Mouse (Mus musculus) megakaryocyte-erythroid progenitor cell, adult 5-6 weeks (primary cell): Measurements from ENCODE around the gene Smtn. TPM values are rescaled to one million over a fixed set of nuclear protein-coding genes. Genes with fewer than 3 reads are reported as not detected.

Source experiments
- ATAC-seq: replicated peaks from 2 replicates; pipeline ENCODE4 v1.8.0; 2016; ENCODE audit warnings: mild to moderate bottlenecking, inconsistent platforms; ENCODE audit not compliant: severe bottlenecking, poor library complexity, low FRiP score, low TSS enrichment
- total RNA-seq, 2 experiments: library from RNA; stranded (forward) in 1 of 2; stranded (reverse) in 1 of 2; fragments of 200-1000, 215-1000 nt in 1 of 2; fragments of >200 nt in 1 of 2; fragmentation: Nextera tagmentation in 1 of 2; gene quantifications; 2 replicates each; pipeline ENCODE4 v1.2.3; 2014 to 2017

Smtn gene
- total RNA-seq, 2 experiments from 2014 or later, result 1.3 to 4.1 TPM

DNA sequence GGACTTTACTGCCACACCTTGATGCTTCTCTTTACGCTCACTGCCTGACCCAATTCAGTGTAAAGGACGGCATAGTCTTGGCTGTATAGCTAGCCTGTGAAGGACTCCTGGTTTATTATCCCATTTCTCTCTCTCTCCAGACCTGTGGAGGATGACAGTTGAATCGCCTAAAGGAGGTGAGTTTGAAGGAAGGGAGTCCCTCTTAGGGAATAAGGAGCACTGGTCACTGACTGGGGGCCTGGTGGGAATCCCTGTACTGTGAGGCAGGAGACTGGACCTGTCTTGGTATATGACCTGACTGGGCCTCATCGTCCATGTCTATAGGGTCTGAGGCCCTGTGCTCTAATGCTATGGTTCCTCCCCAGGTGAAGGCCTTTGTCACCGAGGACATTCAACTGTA lies 24.3 kb downstream of the Smtn start:
- no peak for ATAC-seq

DNA sequence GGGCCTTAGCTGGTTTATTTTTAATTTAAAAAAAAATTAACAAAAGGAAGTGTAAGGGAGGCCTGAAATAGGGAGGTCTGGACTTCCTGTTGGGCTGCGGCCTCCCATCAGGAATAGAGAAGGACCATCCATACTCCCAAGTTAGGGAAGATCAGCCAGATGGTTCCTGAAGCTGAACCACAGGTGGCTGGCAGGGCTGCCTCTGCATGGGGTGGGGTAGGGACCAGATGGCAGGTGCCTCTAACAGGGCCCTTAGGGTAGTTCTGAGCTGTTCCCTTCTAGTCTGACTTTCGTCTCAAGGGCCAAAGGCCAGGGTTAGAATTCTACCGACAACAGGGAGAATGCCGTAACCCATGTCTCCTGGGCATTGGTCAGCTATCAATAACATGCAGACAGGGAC lies 24.8 kb downstream of the Smtn start:
- ATAC-seq, result no peak

DNA sequence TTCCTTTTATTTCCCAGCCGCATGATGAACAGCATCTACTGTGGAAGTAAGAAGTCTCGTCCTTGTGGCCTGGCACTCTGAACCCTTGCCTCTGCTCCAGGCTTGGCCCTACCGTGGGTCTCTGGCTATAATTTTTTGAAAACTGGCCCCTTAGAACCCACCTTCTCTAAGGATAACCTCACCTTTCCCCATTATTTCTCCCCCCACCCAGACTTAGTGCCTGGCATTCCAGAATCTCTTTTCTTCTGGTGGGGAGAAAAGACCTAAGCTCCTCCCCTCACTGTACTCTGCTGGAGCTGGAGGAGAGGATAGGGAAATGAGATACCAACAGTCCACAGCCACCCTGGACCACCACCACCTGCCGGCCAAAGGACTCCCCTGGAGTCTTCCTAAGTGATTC lies 25.2 kb downstream of the Smtn start:
- no peak for ATAC-seq

DNA sequence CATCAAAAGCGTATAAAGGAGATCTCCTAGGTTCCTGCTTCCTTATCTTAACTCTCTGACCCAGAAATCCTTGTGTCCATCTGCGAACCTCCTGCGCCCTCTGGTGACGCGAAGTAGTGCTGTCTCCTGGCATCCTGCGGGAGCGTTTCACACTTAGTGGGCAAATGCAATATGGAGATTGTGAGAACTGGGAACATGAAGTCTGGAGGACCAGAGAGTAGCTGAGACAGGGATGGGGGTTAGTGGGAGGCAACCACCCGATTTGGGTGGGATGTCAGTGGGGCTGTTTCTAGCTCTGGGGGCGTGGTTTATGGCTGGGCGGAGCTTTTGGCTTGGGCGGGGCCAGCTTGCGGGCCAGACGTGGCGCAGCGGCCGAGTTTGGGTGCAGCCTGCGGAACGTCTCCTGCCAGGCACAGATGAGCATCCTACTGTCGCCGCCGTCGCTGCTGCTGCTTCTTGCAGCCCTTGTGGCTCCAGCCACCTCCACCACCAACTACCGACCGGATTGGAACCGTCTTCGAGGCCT lies 25.8 kb downstream of the Smtn start, which contains the start of gene Selenom:
Gene Selenom, plus strand, starts transcription at position 156 of the 526 bp plus-strand sequence.
- ATAC-seq, result peak; percentile 88

DNA sequence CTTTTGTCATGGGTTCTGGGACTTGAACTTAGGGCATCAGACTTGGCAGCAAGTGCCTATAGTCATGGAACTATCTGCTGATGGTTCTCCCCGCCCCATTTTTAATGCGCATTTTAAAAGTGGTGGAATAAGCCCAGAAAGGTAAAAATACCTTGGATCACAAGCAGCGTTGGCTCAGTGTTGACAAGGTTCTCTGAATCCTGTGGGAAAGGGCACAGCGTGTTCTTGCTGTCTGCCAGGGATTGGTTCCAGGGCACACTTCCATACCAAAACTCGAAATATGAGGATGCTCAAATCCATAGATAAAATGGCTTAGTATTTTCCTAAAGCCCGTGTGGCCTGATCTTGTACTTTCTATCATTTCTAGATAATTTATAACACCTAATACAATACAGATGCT lies 27.1 kb downstream of the Smtn start:
- ATAC-seq, result no peak

DNA sequence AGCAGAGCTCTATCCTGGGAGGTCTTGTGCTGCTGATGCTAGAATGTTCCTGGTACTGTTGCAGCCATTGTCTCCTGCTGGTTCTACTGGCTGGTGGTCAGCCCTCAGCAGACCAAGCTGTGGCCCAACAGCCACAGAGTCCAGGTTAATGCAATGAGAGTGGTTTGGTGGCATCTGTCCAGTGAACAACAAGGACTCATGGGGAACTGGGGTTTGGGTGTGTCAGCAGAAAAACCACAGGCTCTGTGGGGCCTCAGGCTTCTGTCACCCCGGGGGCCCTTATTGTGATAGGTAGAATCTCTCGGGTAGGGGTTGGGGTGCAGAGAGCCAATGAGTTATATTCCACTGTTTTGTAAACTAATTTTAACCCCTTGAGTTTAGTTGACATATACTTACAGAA lies 30.1 kb downstream of the Smtn start:
- ATAC-seq, result no peak

DNA sequence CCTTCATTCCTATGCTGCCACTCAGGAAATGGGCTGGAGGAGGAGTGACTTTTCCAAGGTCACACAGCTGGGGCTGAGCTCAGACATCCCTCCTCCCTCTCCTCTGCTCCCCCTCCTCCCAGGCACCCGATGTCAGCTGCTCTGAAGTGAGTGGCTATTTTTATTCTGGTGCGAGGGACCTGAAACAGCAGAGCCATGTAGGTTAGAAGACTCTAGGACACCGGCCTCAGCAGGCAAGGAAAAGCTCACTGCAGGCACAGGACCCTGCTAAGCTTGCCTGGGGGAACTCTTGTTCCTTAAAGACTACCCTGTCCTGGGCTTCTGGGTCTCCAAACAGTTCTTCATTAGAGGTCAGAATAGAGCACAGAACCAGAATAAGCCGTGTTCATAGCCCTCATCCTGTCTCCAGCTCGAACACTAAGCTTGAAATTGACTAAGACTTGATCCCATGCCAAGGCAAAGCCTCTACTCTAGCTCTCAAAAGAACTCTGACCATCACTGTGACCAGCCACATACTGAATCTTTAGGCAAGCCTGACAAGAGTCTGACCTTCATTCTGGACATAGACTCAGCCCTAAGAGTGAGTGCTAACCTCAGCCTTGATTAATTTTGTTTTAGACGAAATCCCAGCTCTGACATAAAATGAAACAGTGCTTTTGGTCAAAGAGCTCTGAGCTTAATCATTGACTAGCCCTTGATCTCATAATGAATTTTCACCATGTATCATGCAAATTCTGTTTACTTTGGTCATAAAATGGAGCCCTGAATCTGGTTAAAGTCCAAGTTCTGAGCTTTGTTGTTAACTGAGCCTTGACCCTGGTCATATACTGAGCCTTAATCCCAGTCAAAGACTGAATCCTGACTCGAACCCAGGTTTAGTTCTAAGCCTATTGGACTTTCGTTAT lies 31.0 kb downstream of the Smtn start:
- ATAC-seq, result no peak

DNA sequence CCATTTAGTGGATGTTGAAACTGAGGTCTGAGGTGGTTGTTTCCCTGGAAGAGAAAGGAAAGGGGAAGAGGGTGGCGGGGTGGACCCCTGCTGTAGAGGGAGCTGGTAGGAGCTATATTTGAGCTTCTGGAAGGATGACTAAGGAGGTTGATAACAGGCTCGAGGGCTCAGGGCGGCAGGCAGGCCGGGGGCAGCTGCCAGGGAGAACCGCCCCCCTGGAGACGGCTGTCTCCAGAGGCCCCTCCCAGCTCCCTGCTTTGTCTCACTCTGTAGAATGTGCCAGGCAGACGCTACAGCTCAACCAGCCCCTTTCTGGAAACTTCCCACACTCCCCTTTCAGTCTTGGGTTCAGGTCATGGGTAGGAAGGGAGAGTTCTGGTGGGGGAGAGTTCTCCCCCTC lies 32.2 kb downstream of the Smtn start:
- ATAC-seq, result peak; percentile 56; the same call in 1 of the 2 replicates

DNA sequence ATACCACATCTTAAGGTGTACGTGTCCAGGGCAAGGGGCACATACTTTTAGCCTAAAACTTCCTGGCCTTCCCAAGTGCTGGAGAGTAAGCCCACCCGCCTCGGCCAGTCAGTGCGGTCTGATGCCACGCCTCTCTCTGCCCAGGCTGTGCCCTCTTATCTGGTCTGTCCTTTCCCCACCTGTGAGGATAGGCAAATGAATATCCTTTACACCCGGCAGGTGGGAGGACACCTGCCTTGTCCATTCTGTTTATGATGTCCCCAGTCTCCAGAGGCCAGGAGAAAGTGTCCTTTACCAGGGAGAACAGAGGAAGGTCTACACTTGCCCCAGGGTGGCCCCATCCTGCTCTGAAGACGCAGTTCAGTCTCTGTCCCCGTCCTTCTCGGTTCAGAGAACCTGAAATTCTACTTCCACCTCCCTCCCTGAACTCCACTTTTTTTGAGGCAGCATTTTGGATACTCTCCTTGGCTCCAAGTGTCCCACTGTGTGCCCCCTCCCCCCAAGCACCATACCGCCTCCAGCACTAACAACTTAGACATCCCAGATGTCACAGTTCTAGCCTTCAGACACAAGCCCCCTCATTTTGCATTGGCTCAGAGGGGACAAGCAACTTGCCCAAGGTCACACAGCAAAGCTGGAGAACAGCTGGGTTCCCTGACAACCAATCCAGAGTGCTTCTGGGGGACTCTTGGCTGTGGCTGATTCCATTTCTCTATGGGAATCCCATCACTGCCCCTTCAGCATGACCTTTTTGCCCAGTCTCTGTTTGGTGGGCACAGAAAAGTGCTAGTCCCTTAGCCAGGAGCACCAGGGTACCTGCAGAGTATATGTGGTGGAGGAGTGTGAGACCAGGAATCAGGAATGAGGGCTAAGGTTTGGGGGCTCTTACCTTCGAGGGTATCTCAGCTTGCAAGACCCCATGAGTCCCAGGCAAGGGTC lies 36.4 kb downstream of the Smtn start:
- no peak for ATAC-seq

DNA sequence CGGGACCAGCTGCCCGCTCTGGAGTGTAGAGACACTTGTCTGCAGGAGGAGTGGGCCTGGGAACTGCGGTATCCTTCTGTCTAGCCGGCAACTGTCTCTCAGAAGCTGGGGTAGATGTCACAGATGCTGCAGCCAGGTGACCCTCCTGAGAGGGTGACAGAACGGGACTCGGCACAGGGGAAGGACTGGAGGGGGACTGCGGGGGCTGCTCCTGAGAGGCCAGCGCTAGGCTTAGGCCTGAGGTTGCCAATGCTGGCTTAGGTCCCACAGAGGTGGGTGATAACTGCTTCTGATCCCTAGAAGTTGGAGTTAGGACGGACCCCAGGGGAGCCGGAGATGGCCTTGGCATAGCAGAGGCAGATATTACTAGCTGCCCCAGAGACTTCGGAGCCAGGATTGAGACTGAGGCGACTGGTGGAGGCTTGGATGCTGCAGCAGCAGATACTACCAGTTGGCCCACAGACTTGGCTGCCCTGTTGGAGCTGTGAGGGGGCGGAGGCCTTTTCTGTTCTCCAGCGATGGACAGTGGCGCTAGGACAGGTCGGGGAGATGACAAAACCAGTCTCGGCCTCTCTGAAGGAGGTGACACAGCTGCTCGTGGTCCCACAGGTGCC lies 37.8 kb downstream of the Smtn start:
- no peak for ATAC-seq

DNA sequence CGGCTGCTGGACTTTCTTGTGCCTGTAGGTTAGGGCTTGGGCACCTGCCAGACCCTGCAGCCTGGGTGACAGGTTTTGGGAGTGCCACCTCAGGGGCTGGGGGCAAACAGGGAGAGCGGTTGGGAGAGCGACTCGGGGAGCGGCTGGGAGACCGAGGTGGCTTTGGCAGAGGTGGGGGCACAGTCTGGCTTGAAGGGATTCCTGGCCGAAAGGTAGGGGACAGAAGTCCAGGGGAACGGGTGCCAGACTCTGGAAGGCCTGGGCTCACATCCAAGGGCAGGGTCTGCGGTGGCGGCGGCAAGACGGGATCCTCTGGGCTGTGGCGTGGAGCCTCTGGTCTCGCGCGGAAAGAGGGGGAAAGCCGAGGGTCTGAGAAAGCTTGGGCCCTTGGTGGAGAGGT lies 38.4 kb downstream of the Smtn start:
- ATAC-seq, result no peak

DNA sequence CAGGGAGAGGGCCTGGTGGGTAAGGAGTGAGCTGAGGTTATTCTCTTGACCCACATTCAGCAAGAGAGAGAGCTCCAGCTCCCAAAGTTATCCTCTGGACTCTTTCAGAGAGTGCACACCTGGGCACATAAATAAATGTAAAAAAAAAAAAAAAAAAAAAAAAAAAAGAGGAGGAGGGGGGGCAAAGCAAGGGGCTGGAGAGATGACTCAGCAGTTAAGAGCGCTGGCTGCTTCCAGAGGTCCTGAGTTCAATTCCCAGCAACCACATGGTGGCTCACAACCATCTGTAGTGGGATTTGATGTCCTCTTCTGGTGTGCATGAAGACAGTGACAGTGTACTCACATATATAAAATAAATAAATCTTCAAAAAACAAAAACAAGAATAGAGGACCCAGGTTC lies 43.1 kb downstream of the Smtn start:
- ATAC-seq, result no peak

DNA sequence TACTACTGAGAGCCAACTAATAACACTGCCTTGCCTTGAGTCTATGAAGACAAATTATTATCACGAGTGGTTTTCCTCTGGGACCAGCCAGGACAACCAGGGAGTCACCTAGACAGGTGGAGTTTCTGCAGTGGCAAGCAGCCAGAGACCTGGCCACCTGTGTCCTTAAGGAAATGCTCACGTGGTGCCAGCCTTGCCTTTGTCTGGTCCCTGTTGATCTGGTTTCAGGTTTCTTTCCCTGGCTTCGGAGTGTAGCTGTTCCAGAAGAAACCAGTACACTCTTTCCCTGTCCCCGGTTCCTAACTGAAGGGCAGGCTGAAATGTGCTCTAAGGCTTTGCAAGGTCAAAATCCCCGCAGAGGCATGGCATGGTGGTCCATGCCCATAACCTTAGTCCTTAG lies 43.7 kb downstream of the Smtn start:
- no peak for ATAC-seq

DNA sequence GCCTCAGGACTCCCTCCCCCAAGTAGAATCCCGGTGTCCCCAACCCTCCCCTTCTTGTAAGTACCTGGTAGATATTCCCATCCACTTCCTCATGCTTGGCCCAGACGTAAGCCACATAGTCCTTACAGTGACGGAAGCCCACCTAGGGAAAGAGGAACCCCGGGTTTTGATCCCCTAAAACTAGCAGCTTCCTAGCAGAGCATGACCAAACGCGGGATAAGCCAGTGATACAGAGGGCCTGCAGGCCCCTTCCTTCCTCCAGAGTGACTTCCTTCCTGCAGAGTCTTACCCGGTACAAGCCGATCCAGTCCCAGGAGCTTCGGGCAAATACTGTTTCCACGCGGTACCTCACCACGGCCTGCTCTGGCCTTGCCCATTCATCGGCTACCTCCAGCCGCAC lies 44.9 kb downstream of the Smtn start:
- ATAC-seq, result no peak

DNA sequence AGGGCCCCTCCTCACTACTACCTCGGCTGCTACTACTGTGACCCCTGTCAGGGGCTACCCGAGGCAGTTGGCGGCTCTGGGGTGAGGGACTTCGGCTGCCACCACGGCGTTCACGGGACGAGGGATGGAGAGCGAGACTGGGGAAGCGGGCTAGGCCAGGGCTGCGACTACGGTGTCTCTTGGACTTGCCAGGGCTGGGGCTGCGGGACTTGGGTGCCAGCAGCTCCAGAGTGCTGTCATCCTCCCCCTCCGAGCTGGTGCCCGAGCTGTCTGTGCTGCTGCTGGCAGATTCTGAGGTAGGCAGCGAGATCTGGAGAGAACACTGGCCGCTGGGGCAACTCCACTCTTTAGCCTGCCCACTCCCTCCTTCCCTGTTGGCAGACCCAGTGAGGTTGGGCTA lies 45.6 kb downstream of the Smtn start:
- no peak for ATAC-seq

DNA sequence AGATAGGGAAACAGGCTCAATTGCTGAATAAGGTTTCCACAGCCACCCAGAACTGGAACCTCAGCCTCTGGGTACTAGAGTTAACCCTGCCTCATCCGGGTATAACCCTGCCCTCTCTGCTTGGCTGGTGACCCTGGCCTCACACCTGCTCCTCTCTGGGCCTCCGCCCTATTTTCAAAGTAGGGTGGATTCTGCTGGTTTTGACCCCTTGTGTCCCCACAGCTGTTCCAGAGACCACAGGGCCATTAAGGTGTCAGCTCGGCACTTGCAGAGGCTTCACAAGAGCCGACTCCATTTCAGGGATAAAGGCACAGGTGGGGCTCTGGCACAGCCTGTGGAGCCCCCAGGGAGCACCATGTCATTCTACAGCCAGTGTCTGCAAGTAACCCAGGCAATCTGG lies 47.7 kb downstream of the Smtn start:
- ATAC-seq, result no peak

DNA sequence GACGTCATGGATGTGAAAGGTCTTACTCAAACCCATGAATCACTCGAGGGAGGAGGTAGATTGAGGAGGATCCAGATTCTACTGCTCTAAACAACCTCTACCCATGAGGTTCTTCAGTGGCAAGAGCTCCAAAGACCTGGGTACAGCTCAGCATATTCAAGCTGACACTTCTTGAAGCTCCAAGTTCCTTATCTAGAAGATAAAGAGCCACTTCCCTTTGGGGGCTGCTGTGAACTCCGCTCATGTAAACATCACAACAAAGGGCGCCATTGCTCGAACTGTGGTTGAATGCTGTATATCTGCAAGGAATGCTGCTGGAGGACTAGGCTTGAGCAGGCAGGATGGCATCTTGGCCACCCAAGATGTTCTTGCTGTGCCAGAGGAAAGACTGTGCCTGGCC lies 51.4 kb downstream of the Smtn start:
- no peak for ATAC-seq

DNA sequence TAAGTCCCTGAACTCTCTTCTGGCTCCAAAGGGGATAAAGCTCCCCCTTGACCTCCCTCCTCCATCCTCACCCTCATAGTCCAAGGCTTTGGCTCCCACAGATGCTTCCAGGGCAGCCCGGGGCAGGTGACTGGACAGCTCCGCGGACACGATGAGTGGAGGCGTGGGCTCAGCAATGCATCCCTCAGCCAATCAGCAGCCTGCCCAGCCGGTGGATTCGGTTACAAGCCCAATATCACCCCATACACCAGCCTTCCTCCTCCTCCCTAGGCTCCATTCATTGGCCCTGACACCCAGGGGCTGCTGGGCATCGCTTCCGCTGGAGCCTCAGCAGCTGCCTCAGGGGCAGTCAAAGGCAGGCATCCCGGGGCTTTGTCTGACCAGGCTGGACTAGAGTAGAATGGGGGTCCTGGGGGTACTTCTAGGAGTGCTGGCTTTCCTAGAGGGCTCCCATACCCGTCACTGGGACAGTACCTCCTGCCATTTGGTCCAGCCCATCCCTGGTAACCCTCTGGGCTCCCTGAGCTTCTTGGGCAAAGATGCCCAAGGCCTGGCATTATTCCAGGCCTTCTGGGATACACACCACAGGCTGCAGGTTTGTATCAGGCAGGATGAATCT lies 52.4 kb downstream of the Smtn start, which contains the start of gene Pla2g3:
Gene Pla2g3, plus strand, starts transcription at position 333 of the 619 bp plus-strand sequence.
- ATAC-seq, result 0 out of 2 replicates have a peak, but pooled peaks have one; percentile 17

DNA sequence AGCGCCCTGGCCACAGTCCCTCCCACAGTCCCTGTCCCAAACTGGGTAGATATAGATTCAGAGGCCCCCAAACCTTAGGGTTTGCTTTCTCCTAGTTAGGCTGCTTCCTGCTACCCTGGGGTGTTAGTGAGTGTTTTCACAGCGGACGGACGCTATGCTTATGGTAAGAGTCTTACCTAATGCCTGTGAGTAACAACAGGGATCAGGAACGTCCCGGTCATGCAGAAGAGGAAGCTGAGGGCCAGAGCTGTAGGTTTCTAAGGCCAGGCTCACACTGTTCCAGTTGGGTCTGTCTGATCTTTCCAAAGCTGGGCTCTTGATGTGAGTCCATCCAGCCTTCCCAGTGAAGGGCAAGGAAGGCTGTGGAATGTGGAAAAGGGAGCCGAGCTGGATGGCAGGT lies 54.1 kb downstream of the Smtn start:
- ATAC-seq, result no peak
